Mouse (Mus musculus) neural tube, embryonic 11.5 days (tissue): ENCODE results near the gene Ap1s1. TPM values are rescaled to one million over a fixed set of nuclear protein-coding genes. Genes with fewer than 3 reads are reported as not detected.

Experiments
- ATAC-seq: fragments of 200-750 bp; cut with Nextera tagmentation; 2 replicates; pipeline ENCODE4 v1.8.0; 2017; ENCODE audit warnings: moderate number of reproducible peaks, mild to moderate bottlenecking, moderate TSS enrichment, moderate library complexity; ENCODE audit not compliant: insufficient read depth, low FRiP score, low TSS enrichment
- DNase-seq: peaks from one replicate; pipeline ENCODE4 v3.0.0-alpha.2; 2015; ENCODE audit warnings: low spot score
- H3K27ac ChIP-seq: fragments of 300-500 bp; sonication (generic); 2 replicates; pipeline ENCODE4 v1.5.1; 2014; ENCODE audit warnings: low read depth, mild to moderate bottlenecking, low read length
- H3K27me3 ChIP-seq: fragments of 300-500 bp; sonication (generic); 2 replicates; pipeline ENCODE4 v1.6.1; 2014; ENCODE audit warnings: mild to moderate bottlenecking, low read length, mixed read lengths; ENCODE audit not compliant: control insufficient read depth, insufficient read depth
- H3K36me3 ChIP-seq: fragments of 300-500 bp; sonication (generic); 2 replicates; pipeline ENCODE4 v1.6.1; 2014; ENCODE audit warnings: mild to moderate bottlenecking, low read length, moderate library complexity, mixed read lengths; ENCODE audit not compliant: control insufficient read depth, insufficient read depth
- H3K4me1 ChIP-seq: fragments of 300-500 bp; sonication (generic); 2 replicates; pipeline ENCODE4 v1.6.1; 2014; ENCODE audit warnings: low read length, mixed read lengths; ENCODE audit not compliant: control insufficient read depth, insufficient read depth
- H3K4me2 ChIP-seq: fragments of 300-500 bp; sonication (generic); 2 replicates; pipeline ENCODE4 v1.6.1; 2014; ENCODE audit warnings: low read depth, mild to moderate bottlenecking, moderate library complexity
- H3K4me3 ChIP-seq: fragments of 300-500 bp; sonication (generic); 2 replicates; pipeline ENCODE4 v1.5.1; 2014; ENCODE audit warnings: low read depth, low read length
- H3K9ac ChIP-seq: fragments of 300-500 bp; sonication (generic); 2 replicates; pipeline ENCODE4 v1.6.1; 2014; ENCODE audit warnings: mild to moderate bottlenecking, low read length
- H3K9me3 ChIP-seq: fragments of 300-500 bp; sonication (generic); 2 replicates; pipeline ENCODE4 v1.6.1; 2016; ENCODE audit warnings: low read length; ENCODE audit not compliant: control insufficient read depth
- WGBS: fragments of 180-500 bp; shearing (Covaris S2); extraction: QIAGEN DNeasy Blood & Tissue Kit; methylation state at CpG from one replicate; pipeline ENCODE4 v1.1.7; 2014; 5-methylcytosine and 5-hydroxymethylcytosine counted together
- microRNA counts: library from miRNA; unstranded; fragments of <30 nt; microRNA quantifications from one replicate; lab custom pipeline; 2015
- microRNA-seq: library from miRNA; unstranded; fragments of <30 nt; microRNA quantifications from one replicate; pipeline ENCODE4, GENCODE M21; 2016
- polyA plus RNA-seq: library from polyadenylated mRNA; unstranded; fragments of >200 nt; fragmentation: Nextera tagmentation; extraction: Ambion mirVana; gene quantifications from 2 replicates; pipeline ENCODE4 v1.2.1, GENCODE M21; 2014

Gene Ap1s1
- polyA plus RNA-seq, 1 experiment from 2014 or later = 166 TPM

- Histone ChIP-seq H3K9me3 (no peaks in the 10 kb centered on the region), H3K27me3 (no peaks in the 10 kb centered on the region), H3K36me3 (peaks cover 16% of the 10 kb centered on the region), H3K4me3 (peak overlapping the region; percentile 57), H3K4me2 (peak overlapping the region; percentile 74), H3K4me1 (peaks cover 12% of the 10 kb centered on the region; the same call in 1 of the 2 replicates), H3K9ac (peak overlapping the region; percentile 86), H3K27ac (no peak overlapping the region)
- 76% methylated on average over 7 of the region's 7 CpGs for WGBS
- no peak for DNase-seq
- ATAC-seq = no peak
Measured at GRCm38 (mm10) chr5:136988420-136988819, 57.5 kb downstream of the Ap1s1 start.

- WGBS = 6% methylated on average over 12 of the region's 12 CpGs
- peak within 1 kb of the TSS; percentile 86 for H3K9ac ChIP-seq
- H3K4me2 ChIP-seq = peak within 1 kb of the TSS; percentile 74
- H3K4me1 ChIP-seq = peaks cover 12% of the 10 kb centered on the region; the same call in 1 of the 2 replicates
- no peaks in the 10 kb centered on the region for H3K9me3 ChIP-seq
- ATAC-seq (no peak), DNase-seq (no peak)
- H3K4me3 ChIP-seq = peak within 1 kb of the TSS; percentile 57
- peaks cover 13% of the 10 kb centered on the region for H3K36me3 ChIP-seq
- H3K27ac ChIP-seq = peak within 1 kb of the TSS; percentile 93
- no peaks in the 10 kb centered on the region for H3K27me3 ChIP-seq
Measured at GRCm38 (mm10) chr5:136987934-136988271, 58.0 kb downstream of the Ap1s1 start, which contains the start of gene Znhit1. Gene Znhit1, minus strand, starts transcription at chr5:136988021.

GRCm38 (mm10) chr5:136987138-136987933 lies 58.6 kb downstream of the Ap1s1 start:
- no peaks in the 10 kb centered on the region for H3K9me3 ChIP-seq
- under 1% methylated on average over 67 of the region's 67 CpGs for WGBS
- H3K27ac ChIP-seq = peak overlapping the region; percentile 93
- peaks cover 13% of the 10 kb centered on the region for H3K36me3 ChIP-seq
- peaks cover 12% of the 10 kb centered on the region; the same call in 1 of the 2 replicates for H3K4me1 ChIP-seq
- ATAC-seq (peak; percentile 70), DNase-seq (peak; percentile 78)
- no peaks in the 10 kb centered on the region for H3K27me3 ChIP-seq
- H3K9ac ChIP-seq = peak overlapping the region; percentile 86
- H3K4me2 ChIP-seq = peak overlapping the region; percentile 74
- H3K4me3 ChIP-seq = peak overlapping the region; percentile 57

- H3K27me3 ChIP-seq = no peaks in the 10 kb centered on the region
- H3K4me3 ChIP-seq = peak within 1 kb of the TSS; percentile 57
- ATAC-seq (peak; percentile 79), DNase-seq (peak; percentile 97)
- H3K27ac ChIP-seq = peak within 1 kb of the TSS; percentile 93
- peak within 1 kb of the TSS; percentile 74 for H3K4me2 ChIP-seq
- H3K9me3 ChIP-seq = no peaks in the 10 kb centered on the region
- under 1% methylated on average over 26 of the region's 26 CpGs for WGBS
- peaks cover 9% of the 10 kb centered on the region for H3K36me3 ChIP-seq
- H3K4me1 ChIP-seq = peaks cover 12% of the 10 kb centered on the region; the same call in 1 of the 2 replicates
- H3K9ac ChIP-seq = peak within 1 kb of the TSS; percentile 86
Measured at GRCm38 (mm10) chr5:136986695-136987137, 59.2 kb downstream of the Ap1s1 start, which contains the start of gene Plod3. Gene Plod3, plus strand, starts transcription at chr5:136987019.

MicroRNAs encoded within 50 kb of the gene (microRNA counts, 519-probe panel; counts per million panel counts)
- microRNA mmu-miR-702 (lab: Ali Mortazavi, UCI) = 171 counts per million, percentile 57 among the panel's probes with 10 or more counts

Small RNAs within 50 kb of the gene (microRNA-seq; reads per million reads assigned to microRNA genes)
- 78.4 reads per million, percentile 47 among the genes with 10 or more reads in this experiment for gene Mir702

Other genes with a start within 250 kb of the Ap1s1 start
- gene Col26a1, start 162.9 kb downstream of the Ap1s1 start, polyA plus RNA-seq = 51.6 and 53.3 TPM in 2 replicates
- 97.4 and 110 TPM in 2 replicates for gene Ift22, start 138.0 kb downstream of the Ap1s1 start, polyA plus RNA-seq
- 285 and 320 TPM in 2 replicates for gene Fis1, start 92.9 kb downstream of the Ap1s1 start, polyA plus RNA-seq
- not detected in 2 replicates for gene Cldn15, start 79.5 kb downstream of the Ap1s1 start, polyA plus RNA-seq
- 31.8 and 34.8 TPM in 2 replicates for gene Plod3, start 59.1 kb downstream of the Ap1s1 start, polyA plus RNA-seq
- gene Znhit1, start 58.1 kb downstream of the Ap1s1 start, polyA plus RNA-seq = 103 and 106 TPM in 2 replicates
- 1.2 and 1.5 TPM in 2 replicates for gene Vgf, start 19.7 kb downstream of the Ap1s1 start, polyA plus RNA-seq
- gene Serpine1, start 26.1 kb upstream of the Ap1s1 start, polyA plus RNA-seq = not detected in 2 replicates
- 4.9 and 5.6 TPM in 2 replicates for gene Trim56, start 70.1 kb upstream of the Ap1s1 start, polyA plus RNA-seq
- not detected in 2 replicates for gene Muc3, start 103.2 kb upstream of the Ap1s1 start, polyA plus RNA-seq
- 0.12 TPM in 2 replicates for gene Muc3a, start 166.3 kb upstream of the Ap1s1 start, polyA plus RNA-seq
- 14.5 and 14.7 TPM in 2 replicates for gene Ache, start 241.4 kb upstream of the Ap1s1 start, polyA plus RNA-seq
- 9.3 and 10.9 TPM in 2 replicates for gene Ufsp1, start 248.5 kb upstream of the Ap1s1 start, polyA plus RNA-seq